Mouse (Mus musculus) myocyte (in vitro differentiated cells): Measurements from ENCODE around the gene Frmpd2.

Experiments
- MAX ChIP-seq: IDR thresholded peaks from one replicate; pipeline ENCODE4 v1.6.1; 2011; ENCODE audit warnings: low read depth, mild to moderate bottlenecking, control low read depth
- MYOD1 ChIP-seq, 3 experiments: IDR thresholded peaks; one replicate each; pipeline ENCODE4 v1.6.1; 2011; ENCODE audit warnings: control low read depth in 2 of 3, low read depth in 2 of 3, mild to moderate bottlenecking in 2 of 3, moderate library complexity in 1 of 3; ENCODE audit not compliant: insufficient read length in 2 of 3, control insufficient read depth in 1 of 3
- MYOG ChIP-seq, 3 experiments: IDR thresholded peaks; one replicate each; pipeline ENCODE4 v1.6.1; 2011; ENCODE audit warnings: control low read depth in 2 of 3, low read depth in 2 of 3, mild to moderate bottlenecking in 2 of 3; ENCODE audit not compliant: insufficient read length in 2 of 3, control insufficient read depth in 1 of 3, insufficient read depth in 1 of 3
- POLR2A ChIP-seq: IDR thresholded peaks from one replicate; pipeline ENCODE4 v1.6.1; 2011; ENCODE audit warnings: low read depth, mild to moderate bottlenecking, control low read depth, moderate library complexity; ENCODE audit not compliant: insufficient read length
- REST ChIP-seq: IDR thresholded peaks from one replicate; pipeline ENCODE4 v1.6.1; 2011; ENCODE audit warnings: mild to moderate bottlenecking, control low read depth, moderate library complexity; ENCODE audit not compliant: insufficient read depth, insufficient read length
- SRF ChIP-seq: IDR thresholded peaks from one replicate; pipeline ENCODE4 v1.6.1; 2011; ENCODE audit warnings: low read depth; ENCODE audit not compliant: control insufficient read depth, insufficient read length
- TCF12 ChIP-seq: IDR thresholded peaks from one replicate; pipeline ENCODE4 v1.6.1; 2011; ENCODE audit warnings: mild to moderate bottlenecking, control low read depth; ENCODE audit not compliant: poor library complexity, insufficient read depth, severe bottlenecking
- TCF3 ChIP-seq: IDR thresholded peaks from one replicate; pipeline ENCODE4 v1.6.1; 2011; ENCODE audit warnings: low read depth, control low read depth; ENCODE audit not compliant: insufficient read length
- USF1 ChIP-seq: IDR thresholded peaks from one replicate; pipeline ENCODE4 v1.6.1; 2011; ENCODE audit warnings: low read depth, mild to moderate bottlenecking, control low read depth, moderate library complexity

GRCm38 (mm10) chr14:33526621-33527020, 55.1 kb downstream of the Frmpd2 start:
- TF ChIP-seq USF1 (no peak), POLR2A (no peak), TCF12 (no peak), TCF3 (no peak), MYOD1 (IDR thresholded peaks at IDR 0.05; ENCODE audit: control insufficient read depth in 1 of 3, insufficient read length in 2 of 3, low read depth in 2 of 3) (no peak), REST (peak; percentile 80), MAX (no peak), MYOG (IDR thresholded peaks at IDR 0.05; ENCODE audit: control insufficient read depth in 1 of 3, insufficient read depth in 1 of 3, insufficient read length in 2 of 3, low read depth in 2 of 3) (no peak), SRF (no peak)
